Comparison of ENCODE assay signal across 10 mouse cellular contexts in the genomic region with DNA sequence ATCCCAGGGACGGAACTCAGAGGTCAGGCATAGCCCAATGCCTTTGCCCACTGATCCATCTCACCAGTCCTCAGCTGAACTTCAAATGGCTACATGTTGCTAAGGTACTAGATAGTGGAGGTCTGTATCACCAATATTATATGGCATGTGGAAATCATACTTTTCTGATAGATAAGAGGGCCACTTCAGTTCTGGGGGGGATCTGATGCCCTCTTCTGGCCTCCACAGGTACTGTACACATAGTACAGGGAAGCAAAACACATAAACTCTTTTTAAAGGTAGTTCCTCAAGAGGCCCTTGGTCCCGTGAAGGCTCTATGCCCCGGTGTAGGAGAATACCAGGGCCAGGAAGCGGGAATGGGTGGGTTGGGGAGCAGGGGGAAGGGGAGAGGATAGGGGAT. TPM values are rescaled to one million over a fixed set of nuclear protein-coding genes. Genes with fewer than 3 reads are reported as not detected.
DNase-seq lines count a peak whose midpoint lies in the region; ATAC-seq and TF ChIP-seq lines count a peak whose summit lies in the region.
"Had no signal": no experiment of that assay in that cellular context is flagged by ENCODE, and none has a peak within 500 bp of the region (broad histone marks: within the 10 kb centered on the region; RNA-seq: fewer than 3 reads in every experiment).

No protein-coding gene starts in this region.

- H3K27ac ChIP-seq in layer of hippocampus, adult 2 months, result no peak overlapping the region
- H3K27ac ChIP-seq in stomach, postnatal 0 days (replicated peaks), result no peak overlapping the region
- no peak overlapping the region for H3K27ac ChIP-seq in forebrain, embryonic 11.5 days (ENCODE audit: low read depth, low read length)
- H3K27ac ChIP-seq in heart, embryonic 11.5 days (ENCODE audit: low read depth, low read length), result no peak overlapping the region
- H3K27ac ChIP-seq: heart, embryonic 15.5 days had no signal

- TF ChIP-seq CTCF in layer of hippocampus, adult 2 months (conservative IDR thresholded peaks at IDR 0.05), result peak; percentile 62
- peak; percentile 49 for TF ChIP-seq CTCF in G1E (IDR thresholded peaks at IDR 0.05; ENCODE audit: low read depth, low read length)
- TF ChIP-seq CTCF in stomach, postnatal 0 days (IDR thresholded peaks at IDR 0.05; ENCODE audit: low read depth), result peak; percentile 57

- no peaks in the 10 kb centered on the region for H3K27me3 ChIP-seq in G1E (ENCODE audit: insufficient read depth, low read length)
- H3K27me3 ChIP-seq in stomach, postnatal 0 days (ENCODE audit: control insufficient read depth, insufficient read depth, low read length), result no peaks in the 10 kb centered on the region
- no peaks in the 10 kb centered on the region for H3K27me3 ChIP-seq in forebrain, embryonic 11.5 days (ENCODE audit: control insufficient read depth, insufficient read depth, low read length)
- no peaks in the 10 kb centered on the region for H3K27me3 ChIP-seq in heart, embryonic 11.5 days (ENCODE audit: control insufficient read depth, insufficient read depth, low read length)
- H3K27me3 ChIP-seq: heart, embryonic 15.5 days had no signal

- 65% methylated on average over 4 of the region's 4 CpGs for WGBS in stomach, postnatal 0 days
- WGBS in forebrain, embryonic 11.5 days, result 75% methylated on average over 4 of the region's 4 CpGs
- 80% methylated on average over 4 of the region's 4 CpGs for WGBS in heart, embryonic 11.5 days (ENCODE audit: insufficient replicate concordance)

- H3K9ac ChIP-seq in stomach, postnatal 0 days (ENCODE audit: low read length), result no peak overlapping the region
- H3K9ac ChIP-seq in forebrain, embryonic 11.5 days (ENCODE audit: low read length), result no peak overlapping the region
- H3K9ac ChIP-seq in heart, embryonic 11.5 days (ENCODE audit: low read depth, low read length), result no peak overlapping the region
- H3K9ac ChIP-seq: heart, embryonic 15.5 days had no signal

- no peak overlapping the region for H3K4me2 ChIP-seq in stomach, postnatal 0 days (replicated peaks; ENCODE audit: low read depth)
- H3K4me2 ChIP-seq in forebrain, embryonic 11.5 days (ENCODE audit: low read depth, low read length, severe bottlenecking), result no peak overlapping the region
- H3K4me2 ChIP-seq in heart, embryonic 11.5 days, result no peak overlapping the region
- H3K4me2 ChIP-seq: heart, embryonic 15.5 days; midbrain, embryonic 11.5 days had no signal

- no peak for TF ChIP-seq EP300 in stomach, postnatal 0 days (optimal IDR thresholded peaks at IDR 0.05)

- no peak for ATAC-seq in G1E (ENCODE audit: extremely low read depth, insufficient number of reproducible peaks, low FRiP score, poor library complexity, severe bottlenecking)
- ATAC-seq in granulocyte monocyte progenitor cell, adult 5-6 weeks (replicated peaks; ENCODE audit: poor library complexity, severe bottlenecking), result peak; percentile 58
- no peak for ATAC-seq in stomach, postnatal 0 days (ENCODE audit: low FRiP score, low TSS enrichment)
- no peak for ATAC-seq in forebrain, embryonic 11.5 days (replicated peaks; ENCODE audit: low FRiP score)
- ATAC-seq in heart, embryonic 11.5 days (replicated peaks; ENCODE audit: insufficient number of reproducible peaks, low FRiP score, low TSS enrichment), result no peak

- H3K36me3 ChIP-seq in G1E (replicated peaks), result peaks cover 13% of the 10 kb centered on the region
- no peaks in the 10 kb centered on the region for H3K36me3 ChIP-seq in stomach, postnatal 0 days (ENCODE audit: control insufficient read depth, insufficient read depth, low read length)
- H3K36me3 ChIP-seq in forebrain, embryonic 11.5 days (ENCODE audit: control insufficient read depth, insufficient read depth, low read length), result no peaks in the 10 kb centered on the region
- H3K36me3 ChIP-seq in heart, embryonic 11.5 days (ENCODE audit: control insufficient read depth, insufficient read depth, low read length), result no peaks in the 10 kb centered on the region
- H3K36me3 ChIP-seq: heart, embryonic 15.5 days had no signal

- peaks cover 2% of the 10 kb centered on the region; the same call in 1 of the 2 replicates for H3K9me3 ChIP-seq in G1E (replicated peaks)
- no peaks in the 10 kb centered on the region for H3K9me3 ChIP-seq in stomach, postnatal 0 days (ENCODE audit: control insufficient read depth, low read length)
- no peaks in the 10 kb centered on the region for H3K9me3 ChIP-seq in forebrain, embryonic 11.5 days (ENCODE audit: control insufficient read depth, low read length)
- no peaks in the 10 kb centered on the region for H3K9me3 ChIP-seq in heart, embryonic 11.5 days (replicated peaks; ENCODE audit: control insufficient read depth, low read length)
- H3K9me3 ChIP-seq: heart, embryonic 15.5 days had no signal

- no peak overlapping the region for H3K4me3 ChIP-seq in layer of hippocampus, adult 2 months
- no peak overlapping the region for H3K4me3 ChIP-seq in G1E (ENCODE audit: low read depth, low read length)
- H3K4me3 ChIP-seq in stomach, postnatal 0 days (ENCODE audit: low read depth, low read length), result no peak overlapping the region
- H3K4me3 ChIP-seq in forebrain, embryonic 11.5 days (ENCODE audit: low read depth, low read length), result no peak overlapping the region
- H3K4me3 ChIP-seq in heart, embryonic 11.5 days (ENCODE audit: low read depth, low read length), result no peak overlapping the region
- H3K4me3 ChIP-seq: heart, embryonic 15.5 days had no signal

- H3K4me1 ChIP-seq in G1E (ENCODE audit: insufficient read depth, low read depth, low read length), result peaks cover 33% of the 10 kb centered on the region
- H3K4me1 ChIP-seq in stomach, postnatal 0 days (replicated peaks; ENCODE audit: control insufficient read depth, insufficient read depth), result no peaks in the 10 kb centered on the region
- H3K4me1 ChIP-seq in forebrain, embryonic 11.5 days (replicated peaks; ENCODE audit: control insufficient read depth, insufficient read depth, low read length), result 0 out of 2 replicates have a peak, but pooled peaks cover 4% of the 10 kb centered on the region
- H3K4me1 ChIP-seq in heart, embryonic 11.5 days (ENCODE audit: control insufficient read depth, insufficient read depth, low read length), result peaks cover 13% of the 10 kb centered on the region

- DNase-seq in layer of hippocampus, adult 2 months (ENCODE audit: low spot score in 2 of 2), result no peak
- DNase-seq in layer of hippocampus, adult 9-10 months (ENCODE audit: low spot score), result no peak
- DNase-seq in G1E (ENCODE audit: low spot score), result no peak
- peak; percentile 22 for DNase-seq in stomach, postnatal 0 days (ENCODE audit: low spot score)
- no peak for DNase-seq in forebrain, embryonic 11.5 days (ENCODE audit: low spot score)
- DNase-seq: right cerebral cortex, postnatal 14 days had no signal

RNA-seq across cellular contexts. Expression of a gene that starts 2.1 kb away (rescaled TPM):
- 10 to 100 TPM; 70.1 to 79.6 TPM for total RNA-seq in layer of hippocampus, adult 2 months (2021)
- total RNA-seq in G1E (2014; fragmentation: Nextera tagmentation), result 51.9 and 61.7 TPM in 2 replicates
- total RNA-seq in G1E (2017), result 55.0 and 62.0 TPM in 2 replicates
- 177 and 216 TPM in 2 replicates for polyA plus RNA-seq in G1E (2012)
- 109 and 141 TPM in 2 replicates for total RNA-seq in granulocyte monocyte progenitor cell, adult 5-6 weeks (2014; fragmentation: Nextera tagmentation)
- 69.1 and 74.7 TPM in 2 replicates for total RNA-seq in granulocyte monocyte progenitor cell, adult 5-6 weeks (2017)
- polyA plus RNA-seq in stomach, postnatal 0 days (2015; fragmentation: Nextera tagmentation; extraction: Ambion mirVana), result 135 and 141 TPM in 2 replicates
- 193 and 209 TPM in 2 replicates for polyA plus RNA-seq in forebrain, embryonic 11.5 days (2014; fragmentation: Nextera tagmentation; extraction: Ambion mirVana)
- polyA plus RNA-seq in heart, embryonic 11.5 days (2014; fragmentation: Nextera tagmentation; extraction: Ambion mirVana), result 188 and 201 TPM in 2 replicates

RNA-seq across cellular contexts. Expression of a gene that starts 30.0 kb away (rescaled TPM):
- total RNA-seq in layer of hippocampus, adult 2 months (2021), result under 1 TPM; 0.56 to 0.81 TPM
- total RNA-seq in G1E (2014; fragmentation: Nextera tagmentation) (11.2 and 21.7 TPM in 2 replicates), G1E (2017) (20.0 and 25.3 TPM in 2 replicates)
- polyA plus RNA-seq in G1E (2012), result 1.4 TPM in 2 replicates
- 16.5 and 38.8 TPM in 2 replicates for total RNA-seq in granulocyte monocyte progenitor cell, adult 5-6 weeks (2014; fragmentation: Nextera tagmentation)
- 26.6 and 39.0 TPM in 2 replicates for total RNA-seq in granulocyte monocyte progenitor cell, adult 5-6 weeks (2017)
- polyA plus RNA-seq in stomach, postnatal 0 days (2015; fragmentation: Nextera tagmentation; extraction: Ambion mirVana), result 25.0 and 30.3 TPM in 2 replicates
- polyA plus RNA-seq in forebrain, embryonic 11.5 days (2014; fragmentation: Nextera tagmentation; extraction: Ambion mirVana), result 51.8 and 55.5 TPM in 2 replicates
- polyA plus RNA-seq in heart, embryonic 11.5 days (2014; fragmentation: Nextera tagmentation; extraction: Ambion mirVana), result 45.4 and 59.4 TPM in 2 replicates

RNA-seq across cellular contexts. Expression of a gene that starts 31.7 kb away (rescaled TPM):
- 100 to 1,000 TPM; 146 to 161 TPM for total RNA-seq in layer of hippocampus, adult 2 months (2021)
- total RNA-seq in G1E (2014; fragmentation: Nextera tagmentation), result 130 and 131 TPM in 2 replicates
- 212 and 243 TPM in 2 replicates for total RNA-seq in G1E (2017)
- polyA plus RNA-seq in G1E (2012), result 3.0 and 5.2 TPM in 2 replicates
- 56.9 and 63.9 TPM in 2 replicates for total RNA-seq in granulocyte monocyte progenitor cell, adult 5-6 weeks (2014; fragmentation: Nextera tagmentation)
- total RNA-seq in granulocyte monocyte progenitor cell, adult 5-6 weeks (2017), result 77.5 and 113 TPM in 2 replicates
- 38.4 and 40.4 TPM in 2 replicates for polyA plus RNA-seq in stomach, postnatal 0 days (2015; fragmentation: Nextera tagmentation; extraction: Ambion mirVana)
- polyA plus RNA-seq in forebrain, embryonic 11.5 days (2014; fragmentation: Nextera tagmentation; extraction: Ambion mirVana), result 103 and 116 TPM in 2 replicates
- polyA plus RNA-seq in heart, embryonic 11.5 days (2014; fragmentation: Nextera tagmentation; extraction: Ambion mirVana), result 59.1 and 67.4 TPM in 2 replicates

RNA-seq across cellular contexts. Expression of a gene that starts 41.6 kb away (rescaled TPM):
- 10 to 100 TPM; 19.2 to 21.1 TPM for total RNA-seq in layer of hippocampus, adult 2 months (2021)
- total RNA-seq in G1E (2014; fragmentation: Nextera tagmentation) (30.0 and 30.8 TPM in 2 replicates), G1E (2017) (36.0 and 46.4 TPM in 2 replicates)
- polyA plus RNA-seq in G1E (2012), result 9.0 and 10.9 TPM in 2 replicates
- total RNA-seq in granulocyte monocyte progenitor cell, adult 5-6 weeks (2014; fragmentation: Nextera tagmentation), result 21.5 and 28.4 TPM in 2 replicates
- total RNA-seq in granulocyte monocyte progenitor cell, adult 5-6 weeks (2017), result 21.2 and 22.3 TPM in 2 replicates
- 28.6 and 28.7 TPM in 2 replicates for polyA plus RNA-seq in stomach, postnatal 0 days (2015; fragmentation: Nextera tagmentation; extraction: Ambion mirVana)
- polyA plus RNA-seq in forebrain, embryonic 11.5 days (2014; fragmentation: Nextera tagmentation; extraction: Ambion mirVana), result 30.2 and 33.9 TPM in 2 replicates
- polyA plus RNA-seq in heart, embryonic 11.5 days (2014; fragmentation: Nextera tagmentation; extraction: Ambion mirVana), result 26.9 and 29.0 TPM in 2 replicates

Comparison
In these comparisons a context has a peak if more than half of its experiments do, and no peak if none do; other contexts are left out.
1. RNA of a gene that starts 30.0 kb away (polyA plus RNA-seq): 45.4 to 59.4 TPM in heart, embryonic 11.5 days, 51.8 to 55.5 TPM in forebrain, embryonic 11.5 days and 25.0 to 30.3 TPM in stomach, postnatal 0 days; 1.4 TPM in G1E; every median in the first group is over 10 times any median in the second.
2. Peak in every context shown above with its lines, with median percentiles within 50 percentile points of each other: CTCF ChIP-seq.